Mouse (Mus musculus): ENCODE data around the gene Lamtor5. TPM values are rescaled to one million over a fixed set of nuclear protein-coding genes. Genes with fewer than 3 reads are reported as not detected.
"Not testable (repeated sequence)": the region's sequence is repeated elsewhere in the genome, so short reads cannot be mapped to it uniquely, and the experiment has no call there.

The Lamtor5 gene
- polyA plus RNA-seq, 1 experiment, result 111 TPM

- peak; percentile 7 for DNase-seq
Measured at GRCm38 (mm10) chr3:107290764-107291381, 12.2 kb downstream of the Lamtor5 start, which contains the start of gene Slc16a4. TSS of gene Slc16a4 (plus strand) at chr3:107291230.

GRCm38 (mm10) chr3:107295672-107296360 is 17.2 kb downstream of the Lamtor5 start:
- no peak for DNase-seq
- H3K4me1 ChIP-seq (ENCODE audit: control insufficient read depth, insufficient read depth, low read length), result no peaks in the 10 kb centered on the region
- no peak overlapping the region for H3K4me3 ChIP-seq (replicated peaks; ENCODE audit: extremely low read depth, low read depth, low read length)
- no peak for TF ChIP-seq CTCF (IDR thresholded peaks at IDR 0.05; ENCODE audit: insufficient read depth, low read length)
- TF ChIP-seq POLR2A (IDR thresholded peaks at IDR 0.05; ENCODE audit: borderline replicate concordance, extremely low read depth, low read depth, low read length), result no peak
- WGBS, result 67% methylated on average over 5 of the region's 5 CpGs

More at GRCm38 (mm10) chr3:107290764-107291381, 12.2 kb downstream of the Lamtor5 start, which contains the start of gene Slc16a4:
- no peak for TF ChIP-seq POLR2A (IDR thresholded peaks at IDR 0.05; ENCODE audit: borderline replicate concordance, extremely low read depth, low read depth, low read length)
- TF ChIP-seq CTCF (IDR thresholded peaks at IDR 0.05; ENCODE audit: insufficient read depth, low read length), result no peak
- no peak within 1 kb of the TSS for H3K4me3 ChIP-seq (replicated peaks; ENCODE audit: extremely low read depth, low read depth, low read length)
- no peaks in the 10 kb centered on the region; the same call in 1 of the 2 replicates for H3K4me1 ChIP-seq (ENCODE audit: control insufficient read depth, insufficient read depth, low read length)
- WGBS, result 26% methylated on average over 9 of the region's 9 CpGs

- not testable (repeated sequence) for DNase-seq; H3K4me3 ChIP-seq (replicated peaks; ENCODE audit: extremely low read depth, low read depth, low read length); H3K4me1 ChIP-seq (ENCODE audit: control insufficient read depth, insufficient read depth, low read length)
- WGBS, result 84% methylated on average over 4 of the region's 4 CpGs
Measured at GRCm38 (mm10) chr3:107296917-107297316, 18.3 kb downstream of the Lamtor5 start.

- no peaks in the 10 kb centered on the region; the same call in none of the 2 replicates for H3K4me1 ChIP-seq (ENCODE audit: control insufficient read depth, insufficient read depth, low read length)
- no peak for DNase-seq
- no peak overlapping the region for H3K4me3 ChIP-seq (replicated peaks; ENCODE audit: extremely low read depth, low read depth, low read length)
- 93% methylated on average over 3 of the region's 3 CpGs for WGBS
- no peak for TF ChIP-seq CTCF (IDR thresholded peaks at IDR 0.05; ENCODE audit: insufficient read depth, low read length)
- no peak for TF ChIP-seq POLR2A (IDR thresholded peaks at IDR 0.05; ENCODE audit: borderline replicate concordance, extremely low read depth, low read depth, low read length)
Measured at GRCm38 (mm10) chr3:107317338-107317737, 38.7 kb downstream of the Lamtor5 start.

GRCm38 (mm10) chr3:107321141-107321540 is 42.5 kb downstream of the Lamtor5 start:
- no peak for TF ChIP-seq POLR2A (IDR thresholded peaks at IDR 0.05; ENCODE audit: borderline replicate concordance, extremely low read depth, low read depth, low read length)
- no peak for TF ChIP-seq CTCF (IDR thresholded peaks at IDR 0.05; ENCODE audit: insufficient read depth, low read length)
- WGBS, result 83% methylated on average over 2 of the region's 2 CpGs
- Histone ChIP-seq H3K4me1 (ENCODE audit: control insufficient read depth, insufficient read depth, low read length) (peaks cover 3% of the 10 kb centered on the region), H3K4me3 (replicated peaks; ENCODE audit: extremely low read depth, low read depth, low read length) (no peak overlapping the region)
- no peak for DNase-seq

- no peak for TF ChIP-seq CTCF (IDR thresholded peaks at IDR 0.05; ENCODE audit: insufficient read depth, low read length)
- no peak for TF ChIP-seq POLR2A (IDR thresholded peaks at IDR 0.05; ENCODE audit: borderline replicate concordance, extremely low read depth, low read depth, low read length)
- no peak for DNase-seq
Measured at GRCm38 (mm10) chr3:107321776-107322175, 43.1 kb downstream of the Lamtor5 start.

GRCm38 (mm10) chr3:107326442-107326841 is 47.8 kb downstream of the Lamtor5 start:
- TF ChIP-seq CTCF (IDR thresholded peaks at IDR 0.05; ENCODE audit: insufficient read depth, low read length), result no peak
- no peak overlapping the region for H3K4me3 ChIP-seq (replicated peaks; ENCODE audit: extremely low read depth, low read depth, low read length)
- H3K4me1 ChIP-seq (ENCODE audit: control insufficient read depth, insufficient read depth, low read length), result peaks cover 10% of the 10 kb centered on the region
- DNase-seq, result no peak
- 100% methylated on average over 1 of the region's 1 CpGs for WGBS

More at GRCm38 (mm10) chr3:107321776-107322175, 43.1 kb downstream of the Lamtor5 start:
- no peak overlapping the region for H3K4me3 ChIP-seq (replicated peaks; ENCODE audit: extremely low read depth, low read depth, low read length)
- peaks cover 3% of the 10 kb centered on the region for H3K4me1 ChIP-seq (ENCODE audit: control insufficient read depth, insufficient read depth, low read length)

GRCm38 (mm10) chr3:107330503-107331424 is 52.1 kb downstream of the Lamtor5 start:
- TF ChIP-seq POLR2A (IDR thresholded peaks at IDR 0.05; ENCODE audit: borderline replicate concordance, extremely low read depth, low read depth, low read length) (no peak), CTCF (IDR thresholded peaks at IDR 0.05; ENCODE audit: insufficient read depth, low read length) (no peak)
- H3K4me3 ChIP-seq (replicated peaks; ENCODE audit: extremely low read depth, low read depth, low read length), result no peak overlapping the region
- 50% methylated on average over 28 of the region's 28 CpGs for WGBS
- DNase-seq, result no peak
- H3K4me1 ChIP-seq (ENCODE audit: control insufficient read depth, insufficient read depth, low read length), result peaks cover 15% of the 10 kb centered on the region

GRCm38 (mm10) chr3:107331746-107332126 is 53.1 kb downstream of the Lamtor5 start:
- DNase-seq, result no peak
- no peak for TF ChIP-seq POLR2A (IDR thresholded peaks at IDR 0.05; ENCODE audit: borderline replicate concordance, extremely low read depth, low read depth, low read length)
- TF ChIP-seq CTCF (IDR thresholded peaks at IDR 0.05; ENCODE audit: insufficient read depth, low read length), result no peak
- Histone ChIP-seq H3K4me3 (replicated peaks; ENCODE audit: extremely low read depth, low read depth, low read length) (peak overlapping the region; percentile 92), H3K4me1 (ENCODE audit: control insufficient read depth, insufficient read depth, low read length) (peaks cover 15% of the 10 kb centered on the region)
- 19% methylated on average over 17 of the region's 17 CpGs for WGBS
